Mouse (Mus musculus) testis, adult 2 months (tissue): ENCODE measurements around the gene Sfxn1. TPM values are rescaled to one million over a fixed set of nuclear protein-coding genes. Genes with fewer than 3 reads are reported as not detected.

Experiments
- H3K27ac ChIP-seq: fragments of 200-500 bp; 2 replicates; pipeline ENCODE4 v1.5.1; 2012; ENCODE audit warnings: low read depth, low read length; ENCODE audit not compliant: control insufficient read depth, insufficient read depth
- H3K27me3 ChIP-seq: fragments of 200-500 bp; 2 replicates; pipeline ENCODE4 v1.6.1; 2012; ENCODE audit warnings: mild to moderate bottlenecking, low read length, moderate library complexity; ENCODE audit not compliant: control insufficient read depth, insufficient read depth
- H3K36me3 ChIP-seq: fragments of 200-500 bp; 2 replicates; pipeline ENCODE4 v1.6.1; 2012; ENCODE audit warnings: mild to moderate bottlenecking, low read length; ENCODE audit not compliant: control insufficient read depth, insufficient read depth
- H3K4me1 ChIP-seq: fragments of 200-500 bp; 2 replicates; pipeline ENCODE4 v1.6.1; 2012; ENCODE audit warnings: low read length; ENCODE audit not compliant: control insufficient read depth, insufficient read depth
- H3K4me3 ChIP-seq: fragments of 200-500 bp; 2 replicates; pipeline ENCODE4 v1.5.1; 2012; ENCODE audit warnings: low read depth, mild to moderate bottlenecking, low read length, moderate library complexity, mixed read lengths; ENCODE audit not compliant: control insufficient read depth
- CTCF ChIP-seq: fragments of 200-500 bp; IDR thresholded peaks from 2 replicates; pipeline ENCODE4 v1.5.1; 2012; ENCODE audit warnings: low read depth, mild to moderate bottlenecking, inconsistent platforms, low read length, moderate library complexity; ENCODE audit not compliant: control insufficient read depth, insufficient read depth, insufficient replicate concordance
- POLR2A ChIP-seq: fragments of 200-500 bp; IDR thresholded peaks from 2 replicates; pipeline ENCODE4 v1.6.1; 2012; ENCODE audit warnings: low read depth, mild to moderate bottlenecking, inconsistent platforms, low read length, moderate library complexity; ENCODE audit not compliant: control insufficient read depth
- polyA plus RNA-seq: library from polyadenylated mRNA; depleted of rRNA; stranded (reverse); fragments of >200 nt; gene quantifications from 2 replicates; pipeline ENCODE4 v1.2.3, GENCODE M21; 2012

Sfxn1 gene
- polyA plus RNA-seq, 1 experiment: 3.5 TPM

- Histone ChIP-seq H3K27ac (no peak overlapping the region), H3K27me3 (no peaks in the 10 kb centered on the region), H3K36me3 (no peaks in the 10 kb centered on the region), H3K4me1 (peaks cover 3% of the 10 kb centered on the region), H3K4me3 (no peak overlapping the region)
- no peak for TF ChIP-seq CTCF
- TF ChIP-seq POLR2A: no peak
These were observed 5.2 kb downstream of the Sfxn1 start for GRCm38 (mm10) chr13:54076762-54077460.

- no peaks in the 10 kb centered on the region for H3K4me1 ChIP-seq
- H3K4me3 ChIP-seq: no peak overlapping the region
- no peaks in the 10 kb centered on the region for H3K36me3 ChIP-seq
- no peak for TF ChIP-seq CTCF
- no peak for TF ChIP-seq POLR2A
- no peak overlapping the region for H3K27ac ChIP-seq
- H3K27me3 ChIP-seq: no peaks in the 10 kb centered on the region
These were observed 6.0 kb downstream of the Sfxn1 start for GRCm38 (mm10) chr13:54077470-54078174.

GRCm38 (mm10) chr13:54079782-54080759, 8.4 kb downstream of the Sfxn1 start:
- Histone ChIP-seq H3K27me3 (no peaks in the 10 kb centered on the region), H3K4me1 (no peaks in the 10 kb centered on the region), H3K27ac (no peak overlapping the region), H3K4me3 (no peak overlapping the region), H3K36me3 (no peaks in the 10 kb centered on the region)
- TF ChIP-seq CTCF (no peak), POLR2A (no peak)

GRCm38 (mm10) chr13:54080785-54081184, 9.1 kb downstream of the Sfxn1 start:
- no peak for TF ChIP-seq CTCF
- no peak for TF ChIP-seq POLR2A
- Histone ChIP-seq H3K27ac (no peak overlapping the region), H3K4me1 (no peaks in the 10 kb centered on the region), H3K27me3 (no peaks in the 10 kb centered on the region), H3K4me3 (no peak overlapping the region), H3K36me3 (no peaks in the 10 kb centered on the region)

GRCm38 (mm10) chr13:54082946-54083345, 11.3 kb downstream of the Sfxn1 start:
- Histone ChIP-seq H3K27ac (no peak overlapping the region), H3K4me1 (no peaks in the 10 kb centered on the region), H3K4me3 (no peak overlapping the region), H3K27me3 (no peaks in the 10 kb centered on the region), H3K36me3 (no peaks in the 10 kb centered on the region)
- TF ChIP-seq CTCF: no peak
- TF ChIP-seq POLR2A: no peak

GRCm38 (mm10) chr13:54084178-54084577, 12.5 kb downstream of the Sfxn1 start:
- H3K4me1 ChIP-seq: no peaks in the 10 kb centered on the region
- no peaks in the 10 kb centered on the region for H3K36me3 ChIP-seq
- TF ChIP-seq CTCF (no peak), POLR2A (no peak)
- H3K4me3 ChIP-seq: no peak overlapping the region
- H3K27ac ChIP-seq: no peak overlapping the region
- H3K27me3 ChIP-seq: no peaks in the 10 kb centered on the region

GRCm38 (mm10) chr13:54084826-54085225, 13.2 kb downstream of the Sfxn1 start:
- Histone ChIP-seq H3K27ac (no peak overlapping the region), H3K4me3 (no peak overlapping the region), H3K36me3 (no peaks in the 10 kb centered on the region), H3K4me1 (no peaks in the 10 kb centered on the region), H3K27me3 (no peaks in the 10 kb centered on the region)
- TF ChIP-seq POLR2A: no peak
- no peak for TF ChIP-seq CTCF

- TF ChIP-seq CTCF (no peak), POLR2A (no peak)
- no peak overlapping the region for H3K27ac ChIP-seq
- H3K36me3 ChIP-seq: no peaks in the 10 kb centered on the region
- H3K27me3 ChIP-seq: no peaks in the 10 kb centered on the region
- no peaks in the 10 kb centered on the region for H3K4me1 ChIP-seq
- H3K4me3 ChIP-seq: no peak overlapping the region
These were observed 13.6 kb downstream of the Sfxn1 start for GRCm38 (mm10) chr13:54085266-54085665.
